Mouse (Mus musculus) midbrain, embryonic 11.5 days (tissue): ENCODE data around the gene Ncapd3. TPM values are rescaled to one million over a fixed set of nuclear protein-coding genes. Genes with fewer than 3 reads are reported as not detected.

Experiments used
- ATAC-seq: fragments of 200-750 bp; cut with Nextera tagmentation; 2 replicates; pipeline ENCODE4 v1.8.0; 2017; ENCODE audit warnings: moderate TSS enrichment, moderate library complexity; ENCODE audit not compliant: low FRiP score
- DNase-seq: peaks from one replicate; pipeline ENCODE4 v3.0.0; 2015; ENCODE audit warnings: low spot score; ENCODE audit errors: missing footprints
- H3K27ac ChIP-seq: fragments of 300-500 bp; sonication (generic); 2 replicates; pipeline ENCODE4 v1.5.1; 2014; ENCODE audit warnings: low read depth, low read length
- H3K27me3 ChIP-seq: fragments of 300-500 bp; sonication (generic); 2 replicates; pipeline ENCODE4 v1.6.1; 2014; ENCODE audit warnings: mild to moderate bottlenecking, low read length, moderate library complexity, mixed read lengths; ENCODE audit not compliant: control insufficient read depth, insufficient read depth
- H3K36me3 ChIP-seq: fragments of 300-500 bp; sonication (generic); 2 replicates; pipeline ENCODE4 v1.6.1; 2014; ENCODE audit warnings: mild to moderate bottlenecking, low read length, moderate library complexity, mixed read lengths; ENCODE audit not compliant: control insufficient read depth, insufficient read depth
- H3K4me1 ChIP-seq: fragments of 300-500 bp; sonication (generic); 2 replicates; pipeline ENCODE4 v1.6.1; 2014; ENCODE audit warnings: low read length; ENCODE audit not compliant: control insufficient read depth, insufficient read depth
- H3K4me2 ChIP-seq: fragments of 300-500 bp; sonication (generic); 2 replicates; pipeline ENCODE4 v1.6.1; 2014; ENCODE audit warnings: mild to moderate bottlenecking, moderate library complexity
- H3K4me3 ChIP-seq: fragments of 300-500 bp; sonication (generic); 2 replicates; pipeline ENCODE4 v1.5.1; 2014; ENCODE audit warnings: low read depth, low read length
- H3K9ac ChIP-seq: fragments of 300-500 bp; sonication (generic); 2 replicates; pipeline ENCODE4 v1.6.1; 2014; ENCODE audit warnings: low read length
- H3K9me3 ChIP-seq: fragments of 300-500 bp; sonication (generic); 2 replicates; pipeline ENCODE4 v1.6.1; 2016; ENCODE audit warnings: low read length; ENCODE audit not compliant: control insufficient read depth
- WGBS: fragments of 180-500 bp; shearing (Covaris S2); extraction: QIAGEN DNeasy Blood & Tissue Kit; methylation state at CpG from one replicate; pipeline ENCODE4 v1.1.7; 2014; 5-methylcytosine and 5-hydroxymethylcytosine counted together
- polyA plus RNA-seq: library from polyadenylated mRNA; unstranded; fragments of >200 nt; fragmentation: Nextera tagmentation; extraction: Ambion mirVana; gene quantifications from 2 replicates; pipeline ENCODE4 v1.2.1, GENCODE M21; 2014

Ncapd3 gene
- polyA plus RNA-seq, 1 experiment from 2014 or later, result 39.8 TPM

GRCm38 (mm10) chr9:27123947-27124346 lies 94.0 kb downstream of the Ncapd3 start:
- ATAC-seq (no peak), DNase-seq (no peak)
- H3K4me2 ChIP-seq, result no peak overlapping the region
- H3K9ac ChIP-seq, result no peak overlapping the region
- no peak overlapping the region for H3K27ac ChIP-seq
- peaks cover 2% of the 10 kb centered on the region; the same call in 1 of the 2 replicates for H3K9me3 ChIP-seq
- no peak overlapping the region for H3K4me3 ChIP-seq
- WGBS, result 87% methylated on average over 2 of the region's 2 CpGs
- H3K27me3 ChIP-seq, result no peaks in the 10 kb centered on the region
- H3K4me1 ChIP-seq, result no peaks in the 10 kb centered on the region; the same call in 1 of the 2 replicates
- H3K36me3 ChIP-seq, result peaks cover 4% of the 10 kb centered on the region

- ATAC-seq, result no peak
- Histone ChIP-seq H3K4me3 (no peak overlapping the region), H3K27me3 (no peaks in the 10 kb centered on the region), H3K36me3 (peaks cover 4% of the 10 kb centered on the region), H3K4me2 (no peak overlapping the region), H3K27ac (no peak overlapping the region; the same call in 1 of the 2 replicates), H3K9ac (no peak overlapping the region), H3K9me3 (peaks cover 2% of the 10 kb centered on the region; the same call in 1 of the 2 replicates), H3K4me1 (no peaks in the 10 kb centered on the region; the same call in 1 of the 2 replicates)
- WGBS, result 67% methylated on average over 6 of the region's 6 CpGs
- no peak for DNase-seq
These were observed 95.5 kb downstream of the Ncapd3 start for GRCm38 (mm10) chr9:27125450-27125849.

DNA sequence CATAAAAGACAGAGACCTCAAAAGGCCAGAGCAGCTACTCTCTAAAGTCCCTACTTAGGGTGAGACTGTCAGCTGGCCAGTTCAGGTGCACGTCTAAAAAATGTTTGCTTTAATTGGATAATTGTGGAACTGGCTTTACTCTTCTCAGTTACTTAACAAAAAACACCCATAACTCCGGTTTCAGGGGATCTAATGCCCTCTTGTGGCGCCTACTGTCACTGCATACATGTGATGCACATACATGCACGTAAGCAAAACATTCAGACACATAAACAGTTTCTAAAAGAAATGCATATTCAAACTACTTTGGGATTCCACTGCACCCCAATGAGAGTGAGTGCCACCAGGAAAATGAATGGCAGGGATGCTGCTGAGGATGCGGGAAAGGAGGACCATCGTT lies 96.6 kb downstream of the Ncapd3 start:
- Histone ChIP-seq H3K9ac (no peak overlapping the region), H3K27ac (no peak overlapping the region), H3K36me3 (peaks cover 4% of the 10 kb centered on the region), H3K4me2 (no peak overlapping the region), H3K4me1 (no peaks in the 10 kb centered on the region; the same call in 1 of the 2 replicates), H3K27me3 (no peaks in the 10 kb centered on the region), H3K9me3 (peaks cover 2% of the 10 kb centered on the region; the same call in 1 of the 2 replicates), H3K4me3 (no peak overlapping the region)
- DNase-seq, result no peak
- 93% methylated on average over 6 of the region's 6 CpGs for WGBS
- no peak for ATAC-seq

DNA sequence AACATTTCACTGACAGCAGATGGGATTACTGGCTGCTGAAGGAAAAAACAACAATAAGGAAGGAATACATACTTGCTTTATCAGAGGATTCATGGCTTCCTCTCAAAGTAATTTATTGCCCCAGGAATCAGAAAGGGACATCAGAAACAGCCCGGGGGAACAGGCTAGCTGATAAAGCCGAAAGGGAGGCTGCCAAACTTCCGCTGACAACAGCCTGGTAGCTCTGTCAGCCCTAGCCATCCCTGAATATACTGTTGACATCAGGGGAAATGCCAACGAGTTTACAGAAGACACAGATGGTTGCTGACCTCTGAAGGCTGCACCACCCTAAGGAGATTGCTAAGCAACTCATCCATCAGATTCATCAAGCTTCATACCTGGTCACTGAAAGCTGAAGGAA lies 98.7 kb downstream of the Ncapd3 start:
- 92% methylated on average over 4 of the region's 4 CpGs for WGBS
- Histone ChIP-seq H3K4me3 (no peak overlapping the region), H3K36me3 (peaks cover 4% of the 10 kb centered on the region), H3K9ac (no peak overlapping the region), H3K27ac (no peak overlapping the region), H3K4me1 (no peaks in the 10 kb centered on the region; the same call in 1 of the 2 replicates), H3K4me2 (no peak overlapping the region), H3K27me3 (no peaks in the 10 kb centered on the region), H3K9me3 (peaks cover 2% of the 10 kb centered on the region; the same call in 1 of the 2 replicates)
- ATAC-seq (no peak), DNase-seq (no peak)

DNA sequence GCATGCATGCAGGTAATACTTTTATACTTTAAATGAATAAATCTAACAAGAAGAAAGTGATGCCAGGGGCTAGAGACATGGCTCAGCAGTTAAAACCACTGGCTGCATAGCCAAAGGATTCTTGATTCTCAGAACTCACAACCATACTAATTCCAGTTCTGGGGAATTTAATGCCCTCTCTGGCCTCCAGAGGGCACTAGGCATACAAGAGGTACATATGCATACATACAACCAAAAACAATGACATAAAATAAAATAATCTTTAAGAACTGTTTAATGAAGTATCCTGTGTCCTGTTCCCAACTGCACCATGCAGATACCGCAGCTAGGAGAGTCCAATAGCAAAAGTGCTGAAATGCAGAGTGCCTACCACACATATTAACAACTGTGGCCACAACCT lies 104.4 kb downstream of the Ncapd3 start:
- Histone ChIP-seq H3K4me2 (no peak overlapping the region), H3K27ac (no peak overlapping the region), H3K4me3 (no peak overlapping the region), H3K9ac (no peak overlapping the region), H3K27me3 (no peaks in the 10 kb centered on the region), H3K4me1 (no peaks in the 10 kb centered on the region), H3K9me3 (no peaks in the 10 kb centered on the region), H3K36me3 (no peaks in the 10 kb centered on the region)
- DNase-seq, result no peak
- no peak for ATAC-seq
- 83% methylated on average over 1 of the region's 1 CpGs for WGBS

DNA sequence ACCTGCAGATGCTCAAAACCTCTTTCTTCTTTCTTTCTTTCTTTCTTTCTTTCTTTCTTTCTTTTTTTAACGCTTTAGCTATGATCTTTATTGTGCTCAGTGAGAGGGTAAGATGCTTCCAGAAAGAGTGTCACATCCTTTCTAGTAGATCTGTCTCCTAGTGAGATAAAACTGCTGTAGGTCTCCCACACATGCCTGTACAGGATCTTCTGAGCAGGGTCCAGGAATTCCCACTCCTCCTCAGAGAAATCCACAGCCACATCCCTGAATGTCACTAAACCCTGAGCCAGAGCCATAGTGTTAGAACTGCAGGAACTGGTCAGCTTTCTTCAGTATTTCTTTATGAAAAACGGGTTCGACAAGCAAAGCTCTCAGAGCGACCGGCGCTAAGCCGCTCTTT lies 105.4 kb downstream of the Ncapd3 start:
- H3K4me1 ChIP-seq, result no peaks in the 10 kb centered on the region
- 90% methylated on average over 7 of the region's 7 CpGs for WGBS
- no peaks in the 10 kb centered on the region for H3K36me3 ChIP-seq
- no peaks in the 10 kb centered on the region for H3K27me3 ChIP-seq
- no peaks in the 10 kb centered on the region for H3K9me3 ChIP-seq
- no peak overlapping the region for H3K4me2 ChIP-seq
- no peak for ATAC-seq
- no peak for DNase-seq
- no peak overlapping the region for H3K9ac ChIP-seq
- H3K4me3 ChIP-seq, result no peak overlapping the region
- H3K27ac ChIP-seq, result no peak overlapping the region

DNA sequence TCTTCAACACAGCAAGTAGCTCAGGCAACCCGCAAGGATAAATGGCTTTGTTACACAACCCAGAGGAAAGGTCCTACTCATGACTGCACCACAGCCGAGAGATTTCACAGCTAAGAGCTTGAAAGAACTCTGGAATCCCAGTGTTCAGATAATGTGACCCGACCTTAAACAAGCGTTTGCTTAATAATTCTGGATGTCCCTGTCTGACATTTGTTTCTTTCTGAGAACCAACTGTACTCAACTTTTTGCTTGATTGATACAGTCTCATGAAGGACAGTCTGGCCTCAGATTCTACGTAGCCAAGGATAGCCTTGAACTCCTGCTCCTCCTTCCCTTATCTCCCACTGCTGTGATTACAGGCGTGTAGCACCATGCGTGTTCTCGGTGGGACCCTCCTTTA lies 106.7 kb downstream of the Ncapd3 start:
- no peak for DNase-seq
- no peak for ATAC-seq
- 91% methylated on average over 8 of the region's 8 CpGs for WGBS
- no peak overlapping the region for H3K4me2 ChIP-seq
- H3K4me1 ChIP-seq, result no peaks in the 10 kb centered on the region
- no peak overlapping the region for H3K9ac ChIP-seq
- H3K27ac ChIP-seq, result no peak overlapping the region
- H3K36me3 ChIP-seq, result peaks cover 5% of the 10 kb centered on the region; the same call in 1 of the 2 replicates
- no peaks in the 10 kb centered on the region; the same call in 1 of the 2 replicates for H3K9me3 ChIP-seq
- no peaks in the 10 kb centered on the region for H3K27me3 ChIP-seq
- no peak overlapping the region for H3K4me3 ChIP-seq

DNA sequence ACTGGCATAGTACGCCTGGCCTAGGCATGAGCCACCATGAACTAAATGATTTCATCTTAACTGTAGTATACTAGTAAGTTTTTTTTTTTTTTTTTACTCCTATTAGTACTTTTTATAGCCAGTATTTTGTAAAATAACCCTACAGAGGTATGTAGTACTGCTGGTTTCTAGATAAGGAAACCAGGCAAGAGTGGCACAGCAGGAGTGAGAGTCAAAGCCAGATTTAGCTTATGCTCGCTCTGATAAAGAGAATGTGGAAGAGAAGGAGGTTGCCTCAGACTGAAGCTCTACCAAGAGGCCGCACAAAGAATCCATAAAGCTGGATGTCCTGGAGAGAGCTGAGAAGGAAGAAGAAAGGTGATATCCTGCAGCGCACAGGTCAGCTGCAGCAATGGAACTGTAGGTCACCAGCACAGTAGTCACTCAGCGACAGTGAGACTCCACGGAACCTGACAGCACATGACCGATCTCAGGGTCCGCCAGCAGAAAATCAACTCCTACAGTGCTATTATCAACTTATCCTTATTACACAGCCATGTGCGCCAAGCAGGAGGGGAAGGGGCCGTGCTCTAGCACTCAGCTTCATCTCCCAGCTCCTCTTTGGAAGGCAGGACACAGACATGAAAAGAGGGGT lies 110.6 kb downstream of the Ncapd3 start:
- DNase-seq (peak; percentile 62), ATAC-seq (no peak)
- Histone ChIP-seq H3K9me3 (no peaks in the 10 kb centered on the region; the same call in 1 of the 2 replicates), H3K36me3 (peaks cover 11% of the 10 kb centered on the region; the same call in 1 of the 2 replicates), H3K4me1 (no peaks in the 10 kb centered on the region), H3K27ac (no peak overlapping the region), H3K4me3 (no peak overlapping the region), H3K4me2 (no peak overlapping the region), H3K9ac (no peak overlapping the region), H3K27me3 (no peaks in the 10 kb centered on the region)
- WGBS, result 96% methylated on average over 10 of the region's 10 CpGs

DNA sequence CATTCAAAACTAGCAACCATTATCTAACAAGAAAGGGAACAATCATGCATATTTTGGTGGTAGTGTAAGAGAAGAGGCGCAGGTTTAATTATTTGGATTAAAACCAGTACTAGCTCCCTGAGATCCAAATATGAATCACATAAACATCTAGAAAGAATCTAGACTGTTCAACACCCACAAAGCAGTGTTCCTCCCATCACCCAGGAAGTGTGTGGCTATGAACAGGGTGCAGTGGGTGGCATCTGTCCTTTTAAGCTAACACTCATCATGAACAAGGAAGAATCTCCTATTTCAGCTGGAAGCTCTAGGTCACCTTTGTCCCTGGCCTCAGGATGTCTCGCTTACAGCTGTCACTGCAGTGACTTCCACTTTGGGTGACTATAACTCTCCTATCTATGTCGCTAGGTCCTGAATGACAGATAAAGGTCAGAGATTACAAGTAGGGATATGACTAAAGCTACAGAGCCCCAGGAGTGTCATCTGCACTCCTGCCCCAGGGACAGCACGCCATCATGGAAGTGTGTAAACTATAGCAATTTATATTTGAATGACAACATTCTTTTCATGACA lies 114.4 kb downstream of the Ncapd3 start:
- Histone ChIP-seq H3K4me2 (no peak overlapping the region), H3K4me3 (no peak overlapping the region), H3K36me3 (peaks cover 17% of the 10 kb centered on the region; the same call in 1 of the 2 replicates), H3K27ac (no peak overlapping the region), H3K4me1 (peaks cover 11% of the 10 kb centered on the region), H3K27me3 (no peaks in the 10 kb centered on the region), H3K9ac (no peak overlapping the region), H3K9me3 (no peaks in the 10 kb centered on the region; the same call in 1 of the 2 replicates)
- DNase-seq, result peak; percentile 45
- WGBS, result 89% methylated on average over 4 of the region's 4 CpGs
- no peak for ATAC-seq
